Mouse (Mus musculus) gastrocnemius, adult 18-20 months (tissue): ENCODE data around the gene Snrpg. TPM values are rescaled to one million over a fixed set of nuclear protein-coding genes. Genes with fewer than 3 reads are reported as not detected.
"Not testable (repeated sequence)": the region's sequence is repeated elsewhere in the genome, so short reads cannot be mapped to it uniquely, and the experiment has no call there.

Experiments
- DNase-seq: peaks from one replicate; pipeline ENCODE4 v3.0.0; 2021; ENCODE audit warnings: low spot score
- total RNA-seq, 2 experiments: library from RNA; stranded (reverse); gene quantifications; 2 replicates each; pipeline ENCODE4 v1.2.3; 2021

The Snrpg gene
- total RNA-seq, 2 experiments from 2014 or later: 27.9 to 31.6 TPM

GRCm38 (mm10) chr6:86366125-86366852 lies 4.8 kb upstream of the Snrpg start:
- DNase-seq: peak; percentile 7

GRCm38 (mm10) chr6:86366853-86367249 lies 4.3 kb upstream of the Snrpg start:
- no peak for DNase-seq

GRCm38 (mm10) chr6:86368479-86368878 lies 2.6 kb upstream of the Snrpg start:
- DNase-seq: no peak

GRCm38 (mm10) chr6:86370093-86370713 lies 901 bp upstream of the Snrpg start:
- no peak for DNase-seq

GRCm38 (mm10) chr6:86371340-86371911 lies 322 bp downstream of the Snrpg start:
- peak; percentile 96 for DNase-seq

- DNase-seq: no peak
These were observed 929 bp downstream of the Snrpg start for GRCm38 (mm10) chr6:86371950-86372516.

GRCm38 (mm10) chr6:86373556-86373955 lies 2.5 kb downstream of the Snrpg start:
- no peak for DNase-seq

- DNase-seq: no peak
These were observed 7.2 kb downstream of the Snrpg start for GRCm38 (mm10) chr6:86378341-86378740.

- not testable (repeated sequence) for DNase-seq
These were observed 9.0 kb downstream of the Snrpg start for GRCm38 (mm10) chr6:86380112-86380511.

- no peak for DNase-seq
These were observed 11.4 kb downstream of the Snrpg start for GRCm38 (mm10) chr6:86382551-86382950.

GRCm38 (mm10) chr6:86383370-86383769 lies 12.3 kb downstream of the Snrpg start:
- DNase-seq: no peak

GRCm38 (mm10) chr6:86384692-86385091 lies 13.6 kb downstream of the Snrpg start:
- DNase-seq: no peak

- DNase-seq: no peak
These were observed 14.4 kb downstream of the Snrpg start for GRCm38 (mm10) chr6:86385362-86386104.

GRCm38 (mm10) chr6:86387313-86387712 lies 16.2 kb downstream of the Snrpg start:
- no peak for DNase-seq

GRCm38 (mm10) chr6:86388461-86388860 lies 17.4 kb downstream of the Snrpg start:
- DNase-seq: no peak

- no peak for DNase-seq
These were observed 20.2 kb downstream of the Snrpg start for GRCm38 (mm10) chr6:86391326-86391725.

GRCm38 (mm10) chr6:86393187-86393586 lies 22.1 kb downstream of the Snrpg start:
- no peak for DNase-seq

- DNase-seq: no peak
These were observed 23.1 kb downstream of the Snrpg start for GRCm38 (mm10) chr6:86394078-86394720.

- no peak for DNase-seq
These were observed 23.9 kb downstream of the Snrpg start for GRCm38 (mm10) chr6:86395021-86395420.

- DNase-seq: no peak
These were observed 24.9 kb downstream of the Snrpg start for GRCm38 (mm10) chr6:86395969-86396368.

GRCm38 (mm10) chr6:86396581-86397256 lies 25.6 kb downstream of the Snrpg start, which contains the start of gene Pcyox1:
Pcyox1 (minus strand) TSS chr6:86397154.
- peak; percentile 87 for DNase-seq
